Mouse (Mus musculus): ENCODE data around the gene Qprt.

Gene Qprt

DNA sequence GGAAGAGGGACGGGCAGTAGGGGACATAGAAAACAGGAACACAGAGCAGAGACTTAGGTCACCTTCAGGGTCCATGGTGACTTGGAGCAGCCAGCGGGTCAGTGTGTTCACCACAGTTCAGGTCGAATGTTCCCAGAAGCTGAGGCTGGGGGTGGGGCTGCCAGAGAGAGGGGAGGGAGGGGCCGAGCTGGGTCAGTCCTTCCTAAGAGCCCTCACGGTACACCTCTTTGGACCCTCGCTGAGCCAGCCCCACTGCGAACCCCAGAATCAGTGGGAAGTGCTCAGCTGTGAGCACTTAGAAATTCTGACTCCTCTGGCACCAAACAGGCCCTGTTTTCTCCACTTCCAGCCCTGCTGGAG is at the start of gene Qprt:
Gene Qprt (minus strand): TSS at position 316 of the 360 bp plus-strand sequence.
- DNase-seq (ENCODE audit: low spot score): no peak

DNA sequence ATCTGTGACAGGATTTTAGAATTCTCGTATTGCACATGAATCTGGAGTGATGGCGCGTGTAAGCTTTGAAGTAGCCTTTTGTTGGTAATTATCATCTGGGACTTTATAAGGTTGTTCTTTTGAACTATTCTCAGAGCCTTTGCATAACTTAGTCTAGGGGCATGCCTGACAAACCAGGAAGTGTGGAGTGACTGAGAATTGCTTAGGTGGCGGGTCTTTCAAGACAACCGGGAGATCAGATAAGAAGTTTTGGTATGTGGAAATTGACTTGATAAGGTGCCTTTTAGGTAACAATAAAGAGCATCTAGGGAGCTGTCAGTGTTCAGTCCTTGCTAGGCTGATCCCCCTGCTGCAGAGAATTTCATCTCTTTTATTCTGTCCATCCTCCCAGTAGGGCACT is 44.5 kb upstream of the Qprt start:
- no peak for DNase-seq (ENCODE audit: low spot score)

DNA sequence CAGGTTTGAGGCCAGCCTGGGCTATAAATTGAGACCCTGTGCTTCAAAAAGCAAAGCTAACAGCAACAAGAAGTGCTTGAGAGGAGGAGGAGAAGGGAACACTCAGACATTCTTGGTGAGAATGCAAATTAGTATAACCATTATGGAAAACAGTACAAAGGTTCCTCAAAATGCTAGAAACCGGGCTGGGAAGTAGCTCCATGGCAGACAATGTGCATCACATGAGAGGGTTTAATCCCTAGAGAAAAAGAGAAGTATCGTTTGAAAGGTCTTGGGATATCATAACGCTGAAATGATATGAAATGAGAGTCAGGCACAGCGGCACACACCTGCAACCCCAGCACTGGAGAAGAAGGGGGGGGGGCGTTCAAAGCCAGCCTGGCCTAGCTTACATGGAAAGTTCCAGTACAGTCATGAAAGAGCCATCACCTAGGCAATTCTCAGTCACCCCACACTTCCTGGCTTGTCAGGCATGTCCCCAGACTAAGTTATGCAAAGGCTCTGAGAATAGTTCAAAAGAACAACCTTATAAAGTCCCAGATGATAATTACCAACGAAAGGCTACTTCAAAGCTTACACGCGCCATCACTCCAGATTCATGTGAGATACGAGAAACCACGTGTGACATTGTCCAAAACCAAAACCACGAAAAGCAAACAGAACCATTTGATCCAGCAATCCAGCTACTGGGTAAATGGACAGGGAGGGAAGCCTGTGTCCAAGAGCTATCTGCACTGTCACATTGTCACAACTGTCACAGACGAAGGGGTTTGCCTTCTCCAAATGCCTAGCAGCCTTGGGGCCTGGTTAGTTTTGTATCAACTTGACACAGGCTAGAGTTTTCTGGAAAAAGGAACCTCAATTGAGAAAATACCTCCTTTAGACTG is 43.8 kb upstream of the Qprt start:
- DNase-seq (ENCODE audit: low spot score): no peak

- no peak for DNase-seq (ENCODE audit: low spot score)
Observed at GRCm38 (mm10) chr7:127164002-127164401, 42.0 kb upstream of the Qprt start.

- no peak for DNase-seq (ENCODE audit: low spot score)
Observed at GRCm38 (mm10) chr7:127162546-127162945, 40.5 kb upstream of the Qprt start.

DNA sequence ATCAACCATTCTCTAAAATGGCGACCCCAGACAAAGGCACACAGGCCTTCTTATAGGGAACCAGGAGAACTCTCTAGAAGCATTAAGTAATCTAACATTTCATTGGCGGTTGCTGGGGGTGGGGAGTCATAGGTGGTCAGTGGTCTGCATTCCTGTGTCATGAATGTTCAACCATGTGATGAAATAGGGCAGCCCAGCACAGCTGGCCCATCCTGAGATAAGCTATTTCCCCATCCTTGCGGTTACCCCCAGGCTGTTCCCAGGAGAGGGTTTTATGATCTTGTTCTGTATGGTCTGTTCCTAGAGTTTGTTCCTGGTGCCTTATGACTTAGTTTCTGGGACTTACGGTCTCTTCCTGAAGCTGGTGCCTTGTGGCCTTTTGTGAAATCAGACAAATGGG is 35.5 kb upstream of the Qprt start:
- DNase-seq (ENCODE audit: low spot score): no peak

GRCm38 (mm10) chr7:127153477-127153876 is 31.5 kb upstream of the Qprt start:
- no peak for DNase-seq (ENCODE audit: low spot score)

DNA sequence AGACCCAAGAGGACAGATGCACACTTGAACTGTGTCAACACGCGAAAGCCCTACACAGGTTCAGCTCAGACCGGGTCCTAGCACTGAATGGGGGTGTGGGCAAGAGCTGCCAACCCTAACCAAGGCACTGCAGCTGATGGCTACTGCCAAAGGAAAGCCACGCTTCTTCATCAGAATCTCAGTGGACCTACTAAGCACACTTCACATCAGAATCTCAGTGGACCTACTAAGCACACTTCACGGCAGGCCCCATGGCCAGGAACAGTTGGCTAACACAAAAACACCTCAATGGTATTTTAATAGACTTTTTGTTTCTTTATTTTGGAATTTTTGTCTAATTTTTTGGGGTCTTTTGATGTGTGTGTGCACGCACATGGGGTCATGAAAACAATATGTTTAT is 30.4 kb upstream of the Qprt start:
- no peak for DNase-seq (ENCODE audit: low spot score)

GRCm38 (mm10) chr7:127147901-127148300 is 25.9 kb upstream of the Qprt start:
- DNase-seq (ENCODE audit: low spot score): no peak

GRCm38 (mm10) chr7:127146267-127146603 is 24.2 kb upstream of the Qprt start:
- no peak for DNase-seq (ENCODE audit: low spot score)

GRCm38 (mm10) chr7:127145387-127146266 is 23.6 kb upstream of the Qprt start:
- DNase-seq (ENCODE audit: low spot score): no peak

GRCm38 (mm10) chr7:127144412-127144811 is 22.4 kb upstream of the Qprt start:
- DNase-seq (ENCODE audit: low spot score): no peak

DNA sequence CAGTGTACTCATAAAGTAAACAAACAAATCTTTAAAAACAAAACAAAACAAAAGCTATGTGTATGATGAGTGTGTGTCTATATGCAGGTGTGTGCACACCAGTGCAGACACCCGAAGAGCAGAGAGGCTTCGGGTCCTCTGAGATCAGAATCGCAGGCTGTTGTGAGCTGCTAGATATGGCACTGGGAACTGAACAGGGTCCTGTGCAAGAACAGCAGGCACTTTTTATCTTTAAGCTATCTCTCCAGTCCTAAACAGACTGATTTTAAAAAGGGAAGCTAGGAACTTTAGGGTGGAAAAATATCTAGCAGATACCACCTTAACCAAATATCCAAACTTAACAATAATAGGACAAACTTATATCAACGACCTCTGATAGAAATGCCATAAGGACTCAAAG is 20.6 kb upstream of the Qprt start:
- DNase-seq (ENCODE audit: low spot score): no peak

DNA sequence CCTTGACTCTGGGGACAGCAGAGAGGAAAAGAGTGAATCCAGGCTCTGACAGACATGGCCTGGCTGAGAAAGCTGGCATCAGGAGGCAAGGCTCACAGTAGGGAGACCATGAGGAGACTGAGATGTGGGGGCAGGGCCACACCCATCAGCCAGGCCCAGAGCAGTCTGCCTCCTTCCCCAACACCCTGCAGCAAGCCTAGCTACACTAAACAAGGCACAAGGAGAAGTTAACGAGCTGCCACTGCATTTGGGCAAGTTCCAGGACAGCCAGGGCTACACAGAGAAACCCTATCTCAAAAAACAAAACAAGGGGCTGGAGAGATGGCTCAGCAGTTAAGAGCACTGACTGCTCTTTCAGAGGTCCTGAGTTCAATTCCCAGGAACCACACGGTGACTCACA is 20.2 kb upstream of the Qprt start:
- DNase-seq (ENCODE audit: low spot score): no peak

DNA sequence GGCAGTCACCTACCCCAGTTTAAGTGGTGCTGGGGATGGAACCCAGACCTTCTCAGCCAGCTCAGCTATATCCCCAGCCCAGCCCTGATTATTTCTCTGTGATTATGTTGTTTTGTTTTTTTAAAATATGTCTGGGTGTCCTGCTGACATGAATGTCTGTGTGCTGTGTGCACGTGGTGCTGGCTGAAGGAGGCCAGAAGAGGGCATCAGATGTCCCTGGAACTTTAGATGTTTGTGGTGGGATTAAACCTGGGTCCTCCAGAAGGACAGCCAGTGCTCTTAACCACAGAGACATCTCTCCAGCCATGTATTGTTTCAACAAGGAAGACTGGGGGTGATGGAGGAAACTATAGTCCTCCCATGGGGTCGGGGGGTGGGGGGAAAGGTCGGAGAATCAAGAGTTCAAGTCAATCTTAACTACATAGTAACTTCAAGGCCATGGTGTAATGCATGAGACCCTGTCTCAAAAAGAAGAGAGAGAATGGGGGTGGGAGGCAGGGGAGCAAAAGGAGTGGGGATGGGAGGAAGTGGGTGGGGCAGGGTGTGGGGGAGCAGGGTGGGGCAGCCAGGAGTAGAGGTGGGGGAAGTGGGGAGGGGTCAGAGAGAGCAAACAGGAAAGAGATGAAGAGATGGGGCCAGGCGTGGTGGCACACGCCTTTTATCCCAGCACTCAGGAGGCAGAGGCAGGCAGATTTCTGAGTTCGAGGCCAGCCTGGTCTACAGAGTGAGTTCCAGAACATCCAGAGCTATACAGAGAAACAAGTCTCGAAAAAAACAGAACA is 18.8 kb upstream of the Qprt start:
- no peak for DNase-seq (ENCODE audit: low spot score)

- DNase-seq (ENCODE audit: low spot score): no peak
Observed at GRCm38 (mm10) chr7:127139562-127139961, 17.5 kb upstream of the Qprt start.

- DNase-seq (ENCODE audit: low spot score): no peak
Observed at GRCm38 (mm10) chr7:127139100-127139499, 17.1 kb upstream of the Qprt start.

GRCm38 (mm10) chr7:127137262-127138017 is 15.4 kb upstream of the Qprt start, which contains the start of gene Spn:
Spn (minus strand) TSS chr7:127137823.
- DNase-seq (ENCODE audit: low spot score): no peak

DNA sequence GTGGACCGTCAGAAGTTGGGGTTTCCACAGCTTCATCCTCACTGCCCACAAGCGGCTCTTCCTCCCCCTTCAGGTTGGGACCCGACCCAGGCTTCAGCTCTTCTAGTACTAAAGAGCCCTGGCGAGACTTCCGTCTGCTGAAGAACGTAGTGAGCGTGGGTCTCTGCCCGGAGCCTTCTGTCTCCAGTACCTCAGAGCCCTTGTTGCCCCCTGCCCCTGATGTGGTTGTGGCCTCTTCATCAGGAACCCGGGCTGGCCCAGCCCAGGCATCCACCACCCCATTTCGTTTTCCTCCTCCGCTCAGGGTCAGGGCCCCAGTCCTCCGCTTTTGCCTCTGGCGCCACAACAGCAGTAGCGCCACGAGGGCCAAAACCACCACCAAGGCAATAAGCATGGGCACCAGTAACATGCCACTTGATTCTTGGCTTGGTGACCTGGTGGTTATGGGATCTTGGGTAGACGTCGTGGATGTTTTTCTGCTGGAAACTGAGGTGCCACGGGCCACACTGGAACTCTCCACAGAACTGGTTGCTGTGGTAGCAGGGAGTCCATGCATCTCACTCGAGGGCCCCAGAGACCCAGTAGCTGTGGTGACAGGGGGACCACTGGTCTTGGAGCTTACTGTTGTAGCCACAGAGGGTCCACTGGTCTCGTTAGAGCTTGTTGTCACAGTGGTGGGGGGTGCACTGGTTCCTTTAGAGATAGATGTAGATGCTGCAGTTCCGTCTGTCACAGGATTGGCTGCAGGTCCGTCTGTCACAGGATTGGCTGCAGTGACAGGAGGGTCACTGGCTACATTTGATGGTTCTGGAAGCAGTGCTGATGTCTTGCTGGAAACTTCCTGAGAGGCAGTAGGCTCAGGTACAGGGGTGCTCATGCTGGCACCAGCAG is 14.4 kb upstream of the Qprt start:
- DNase-seq (ENCODE audit: low spot score): no peak

- DNase-seq (ENCODE audit: low spot score): no peak
Observed at GRCm38 (mm10) chr7:127134821-127135447, 12.9 kb upstream of the Qprt start.
